Mouse (Mus musculus) limb, embryonic 11.5 days (tissue): ENCODE measurements around the gene Tsc1. TPM values are rescaled to one million over a fixed set of nuclear protein-coding genes. Genes with fewer than 3 reads are reported as not detected.

Source experiments
- ATAC-seq: fragments of 200-750 bp; cut with Nextera tagmentation; 2 replicates; pipeline ENCODE4 v1.8.0; 2017; ENCODE audit warnings: low read depth; ENCODE audit not compliant: insufficient number of reproducible peaks, low FRiP score, low TSS enrichment
- DNase-seq: peaks from one replicate; pipeline ENCODE4 v3.0.0-alpha.2; 2015; ENCODE audit warnings: low spot score
- H3K27ac ChIP-seq: fragments of 300-500 bp; sonication (generic); replicated peaks from 2 replicates; pipeline ENCODE4 v1.5.1; 2014; ENCODE audit warnings: low read depth, mild to moderate bottlenecking, low read length
- H3K27me3 ChIP-seq: fragments of 300-500 bp; sonication (generic); 2 replicates; pipeline ENCODE4 v1.6.1; 2014; ENCODE audit warnings: mild to moderate bottlenecking, low read length, mixed read lengths; ENCODE audit not compliant: control insufficient read depth, insufficient read depth
- H3K36me3 ChIP-seq: fragments of 300-500 bp; sonication (generic); 2 replicates; pipeline ENCODE4 v1.6.1; 2014; ENCODE audit warnings: mild to moderate bottlenecking, low read length, moderate library complexity, mixed read lengths; ENCODE audit not compliant: control insufficient read depth, insufficient read depth
- H3K4me1 ChIP-seq: fragments of 300-500 bp; sonication (generic); 2 replicates; pipeline ENCODE4 v1.6.1; 2014; ENCODE audit warnings: low read length, mixed read lengths; ENCODE audit not compliant: control insufficient read depth, insufficient read depth
- H3K4me2 ChIP-seq: fragments of 300-500 bp; sonication (generic); 2 replicates; pipeline ENCODE4 v1.6.1; 2014; ENCODE audit warnings: low read depth, mild to moderate bottlenecking, moderate library complexity; ENCODE audit not compliant: severe bottlenecking
- H3K4me3 ChIP-seq: fragments of 300-500 bp; sonication (generic); 2 replicates; pipeline ENCODE4 v1.5.1; 2014; ENCODE audit warnings: low read depth, low read length
- H3K9ac ChIP-seq: fragments of 300-500 bp; sonication (generic); 2 replicates; pipeline ENCODE4 v1.6.1; 2014; ENCODE audit warnings: mild to moderate bottlenecking, low read length
- H3K9me3 ChIP-seq: fragments of 300-500 bp; sonication (generic); 2 replicates; pipeline ENCODE4 v1.6.1; 2016; ENCODE audit warnings: low read length; ENCODE audit not compliant: control insufficient read depth
- WGBS: fragments of 180-500 bp; shearing (Covaris S2); extraction: QIAGEN DNeasy Blood & Tissue Kit; methylation state at CpG from one replicate; pipeline ENCODE4 v1.1.7; 2014; 5-methylcytosine and 5-hydroxymethylcytosine counted together
- polyA plus RNA-seq: library from polyadenylated mRNA; unstranded; fragments of >200 nt; fragmentation: Nextera tagmentation; extraction: Ambion mirVana; gene quantifications from 2 replicates; pipeline ENCODE4 v1.2.1, GENCODE M21; 2014

Gene Tsc1
- polyA plus RNA-seq, 1 experiment from 2014 or later: 23.2 TPM

GRCm38 (mm10) chr2:28620522-28620921 is 20.5 kb upstream of the Tsc1 start:
- Histone ChIP-seq H3K4me2 (no peak overlapping the region), H3K9ac (no peak overlapping the region), H3K27ac (no peak overlapping the region), H3K36me3 (no peaks in the 10 kb centered on the region), H3K9me3 (no peaks in the 10 kb centered on the region), H3K27me3 (peaks cover 20% of the 10 kb centered on the region), H3K4me3 (no peak overlapping the region), H3K4me1 (no peaks in the 10 kb centered on the region)
- ATAC-seq (no peak), DNase-seq (no peak)
- 68% methylated on average over 10 of the region's 10 CpGs for WGBS

- no peak overlapping the region for H3K9ac ChIP-seq
- DNase-seq (no peak), ATAC-seq (no peak)
- no peaks in the 10 kb centered on the region for H3K9me3 ChIP-seq
- H3K4me1 ChIP-seq: no peaks in the 10 kb centered on the region
- H3K27me3 ChIP-seq: peaks cover 20% of the 10 kb centered on the region
- H3K4me3 ChIP-seq: no peak overlapping the region
- 27% methylated on average over 2 of the region's 2 CpGs for whole genome bisulfite sequencing
- H3K4me2 ChIP-seq: no peak overlapping the region
- H3K27ac ChIP-seq: no peak overlapping the region
- H3K36me3 ChIP-seq: no peaks in the 10 kb centered on the region
These were observed 19.9 kb upstream of the Tsc1 start for GRCm38 (mm10) chr2:28621111-28621510.

GRCm38 (mm10) chr2:28621664-28622171 is 19.3 kb upstream of the Tsc1 start, which contains the start of gene Gfi1b:
Gfi1b (minus strand) TSS chr2:28621982.
- H3K27me3 ChIP-seq: peaks cover 20% of the 10 kb centered on the region
- peak; percentile 36 for DNase-seq
- no peak within 1 kb of the TSS for H3K27ac ChIP-seq
- H3K36me3 ChIP-seq: no peaks in the 10 kb centered on the region
- H3K4me3 ChIP-seq: no peak within 1 kb of the TSS
- no peak for ATAC-seq
- WGBS: 7% methylated on average over 16 of the region's 16 CpGs
- no peaks in the 10 kb centered on the region for H3K4me1 ChIP-seq
- H3K9ac ChIP-seq: no peak within 1 kb of the TSS
- no peaks in the 10 kb centered on the region for H3K9me3 ChIP-seq
- H3K4me2 ChIP-seq: no peak within 1 kb of the TSS

GRCm38 (mm10) chr2:28622521-28623124 is 18.4 kb upstream of the Tsc1 start:
- peak; percentile 70 for DNase-seq
- 22% methylated on average over 10 of the region's 10 CpGs for WGBS
- Histone ChIP-seq H3K9me3 (no peaks in the 10 kb centered on the region), H3K4me3 (no peak overlapping the region), H3K36me3 (no peaks in the 10 kb centered on the region), H3K27ac (no peak overlapping the region), H3K4me1 (no peaks in the 10 kb centered on the region), H3K27me3 (peaks cover 20% of the 10 kb centered on the region), H3K9ac (no peak overlapping the region), H3K4me2 (no peak overlapping the region)
- ATAC-seq: no peak

GRCm38 (mm10) chr2:28624870-28625269 is 16.2 kb upstream of the Tsc1 start:
- H3K27ac ChIP-seq: no peak overlapping the region
- DNase-seq (no peak), ATAC-seq (no peak)
- no peak overlapping the region for H3K4me2 ChIP-seq
- H3K4me1 ChIP-seq: peaks cover 10% of the 10 kb centered on the region; the same call in 1 of the 2 replicates
- H3K9me3 ChIP-seq: no peaks in the 10 kb centered on the region
- H3K9ac ChIP-seq: no peak overlapping the region
- H3K27me3 ChIP-seq: peaks cover 20% of the 10 kb centered on the region
- 91% methylated on average over 3 of the region's 3 CpGs for WGBS
- H3K4me3 ChIP-seq: no peak overlapping the region
- H3K36me3 ChIP-seq: no peaks in the 10 kb centered on the region

GRCm38 (mm10) chr2:28626038-28626437 is 15.0 kb upstream of the Tsc1 start:
- Histone ChIP-seq H3K9me3 (no peaks in the 10 kb centered on the region), H3K27me3 (peaks cover 14% of the 10 kb centered on the region), H3K9ac (no peak overlapping the region), H3K27ac (no peak overlapping the region), H3K36me3 (no peaks in the 10 kb centered on the region), H3K4me3 (no peak overlapping the region), H3K4me1 (peaks cover 10% of the 10 kb centered on the region; the same call in 1 of the 2 replicates), H3K4me2 (no peak overlapping the region)
- 78% methylated on average over 3 of the region's 3 CpGs for WGBS
- DNase-seq: no peak
- ATAC-seq: no peak

GRCm38 (mm10) chr2:28628053-28628452 is 13.0 kb upstream of the Tsc1 start:
- Histone ChIP-seq H3K27me3 (0 out of 2 replicates have a peak, but pooled peaks cover 2% of the 10 kb centered on the region), H3K4me3 (no peak overlapping the region), H3K4me1 (peaks cover 10% of the 10 kb centered on the region; the same call in 1 of the 2 replicates), H3K27ac (no peak overlapping the region), H3K36me3 (no peaks in the 10 kb centered on the region), H3K9me3 (no peaks in the 10 kb centered on the region), H3K4me2 (no peak overlapping the region), H3K9ac (no peak overlapping the region)
- DNase-seq (no peak), ATAC-seq (no peak)
- WGBS: 70% methylated on average over 2 of the region's 2 CpGs

GRCm38 (mm10) chr2:28629911-28630381 is 11.1 kb upstream of the Tsc1 start:
- WGBS: 29% methylated on average over 4 of the region's 4 CpGs
- no peak overlapping the region for H3K4me3 ChIP-seq

More at GRCm38 (mm10) chr2:28629911-28630381, 11.1 kb upstream of the Tsc1 start:
- Histone ChIP-seq H3K9ac (no peak overlapping the region), H3K4me1 (peaks cover 10% of the 10 kb centered on the region; the same call in 1 of the 2 replicates), H3K27ac (no peak overlapping the region), H3K4me2 (no peak overlapping the region), H3K9me3 (no peaks in the 10 kb centered on the region), H3K36me3 (no peaks in the 10 kb centered on the region), H3K27me3 (no peaks in the 10 kb centered on the region)
- DNase-seq (peak; percentile 58), ATAC-seq (peak; percentile 70; the same call in 1 of the 2 replicates)
